Mouse (Mus musculus) testis, adult 2 months (tissue): ENCODE results near the gene Celf5. TPM values are rescaled to one million over a fixed set of nuclear protein-coding genes. Genes with fewer than 3 reads are reported as not detected.

ENCODE experiments used
- H3K27ac ChIP-seq: fragments of 200-500 bp; 2 replicates; pipeline ENCODE4 v1.5.1; 2012; ENCODE audit warnings: low read depth, low read length; ENCODE audit not compliant: control insufficient read depth, insufficient read depth
- H3K27me3 ChIP-seq: fragments of 200-500 bp; 2 replicates; pipeline ENCODE4 v1.6.1; 2012; ENCODE audit warnings: mild to moderate bottlenecking, low read length, moderate library complexity; ENCODE audit not compliant: control insufficient read depth, insufficient read depth
- H3K36me3 ChIP-seq: fragments of 200-500 bp; 2 replicates; pipeline ENCODE4 v1.6.1; 2012; ENCODE audit warnings: mild to moderate bottlenecking, low read length; ENCODE audit not compliant: control insufficient read depth, insufficient read depth
- H3K4me1 ChIP-seq: fragments of 200-500 bp; 2 replicates; pipeline ENCODE4 v1.6.1; 2012; ENCODE audit warnings: low read length; ENCODE audit not compliant: control insufficient read depth, insufficient read depth
- H3K4me3 ChIP-seq: fragments of 200-500 bp; 2 replicates; pipeline ENCODE4 v1.5.1; 2012; ENCODE audit warnings: low read depth, mild to moderate bottlenecking, low read length, moderate library complexity, mixed read lengths; ENCODE audit not compliant: control insufficient read depth
- CTCF ChIP-seq: fragments of 200-500 bp; IDR thresholded peaks from 2 replicates; pipeline ENCODE4 v1.5.1; 2012; ENCODE audit warnings: low read depth, mild to moderate bottlenecking, inconsistent platforms, low read length, moderate library complexity; ENCODE audit not compliant: control insufficient read depth, insufficient read depth, insufficient replicate concordance
- POLR2A ChIP-seq: fragments of 200-500 bp; IDR thresholded peaks from 2 replicates; pipeline ENCODE4 v1.6.1; 2012; ENCODE audit warnings: low read depth, mild to moderate bottlenecking, inconsistent platforms, low read length, moderate library complexity; ENCODE audit not compliant: control insufficient read depth
- polyA plus RNA-seq: library from polyadenylated mRNA; depleted of rRNA; stranded (reverse); fragments of >200 nt; gene quantifications from 2 replicates; pipeline ENCODE4 v1.2.3, GENCODE M21; 2012

The Celf5 gene
- polyA plus RNA-seq, 1 experiment = 163 TPM

DNA sequence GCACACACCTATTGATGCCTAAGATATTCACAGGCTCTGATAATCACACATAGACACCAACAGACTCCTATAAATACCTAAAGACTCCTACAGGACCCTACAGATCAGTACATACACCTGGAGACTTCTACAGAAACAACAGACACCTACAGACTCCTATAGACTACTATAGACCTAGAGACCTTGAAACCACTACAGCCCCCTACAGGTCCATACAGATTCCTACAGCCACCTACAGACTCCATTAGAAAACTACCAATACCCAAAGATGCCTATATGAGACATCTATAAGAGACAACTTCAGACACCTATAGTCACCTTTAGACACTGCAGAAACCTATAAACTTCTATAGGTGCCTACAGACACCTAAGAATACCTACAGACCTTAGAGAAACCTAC, 41.5 kb downstream of the Celf5 start:
- no peaks in the 10 kb centered on the region for H3K27me3 ChIP-seq
- no peak for TF ChIP-seq CTCF
- TF ChIP-seq POLR2A = no peak
- H3K4me3 ChIP-seq = no peak overlapping the region
- H3K36me3 ChIP-seq = no peaks in the 10 kb centered on the region
- H3K27ac ChIP-seq = no peak overlapping the region
- no peaks in the 10 kb centered on the region for H3K4me1 ChIP-seq

DNA sequence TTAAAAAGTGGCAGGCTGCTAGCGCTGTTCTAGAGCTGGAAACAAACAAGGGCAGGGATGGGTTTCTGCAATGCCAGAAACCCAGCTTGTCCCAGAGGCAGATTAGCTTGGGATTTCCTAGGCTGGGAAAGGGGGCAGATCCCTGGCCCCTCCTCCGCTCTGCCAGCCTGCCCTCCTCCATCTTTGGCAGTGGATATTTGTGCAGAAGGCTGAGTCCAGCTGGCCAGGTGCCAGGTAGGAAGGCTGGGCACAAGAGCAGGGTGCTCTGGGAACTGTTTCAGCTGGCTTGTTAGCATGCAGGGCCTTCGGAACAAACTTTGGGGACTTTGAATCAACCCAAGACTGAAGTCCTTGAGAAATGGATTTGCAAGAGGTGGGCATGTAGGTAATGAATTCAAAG, 47.1 kb downstream of the Celf5 start:
- H3K4me1 ChIP-seq = peaks cover 33% of the 10 kb centered on the region
- H3K27ac ChIP-seq = no peak overlapping the region; the same call in 1 of the 2 replicates
- no peaks in the 10 kb centered on the region for H3K27me3 ChIP-seq
- TF ChIP-seq CTCF = no peak
- no peak for TF ChIP-seq POLR2A
- H3K36me3 ChIP-seq = no peaks in the 10 kb centered on the region
- no peak overlapping the region for H3K4me3 ChIP-seq

DNA sequence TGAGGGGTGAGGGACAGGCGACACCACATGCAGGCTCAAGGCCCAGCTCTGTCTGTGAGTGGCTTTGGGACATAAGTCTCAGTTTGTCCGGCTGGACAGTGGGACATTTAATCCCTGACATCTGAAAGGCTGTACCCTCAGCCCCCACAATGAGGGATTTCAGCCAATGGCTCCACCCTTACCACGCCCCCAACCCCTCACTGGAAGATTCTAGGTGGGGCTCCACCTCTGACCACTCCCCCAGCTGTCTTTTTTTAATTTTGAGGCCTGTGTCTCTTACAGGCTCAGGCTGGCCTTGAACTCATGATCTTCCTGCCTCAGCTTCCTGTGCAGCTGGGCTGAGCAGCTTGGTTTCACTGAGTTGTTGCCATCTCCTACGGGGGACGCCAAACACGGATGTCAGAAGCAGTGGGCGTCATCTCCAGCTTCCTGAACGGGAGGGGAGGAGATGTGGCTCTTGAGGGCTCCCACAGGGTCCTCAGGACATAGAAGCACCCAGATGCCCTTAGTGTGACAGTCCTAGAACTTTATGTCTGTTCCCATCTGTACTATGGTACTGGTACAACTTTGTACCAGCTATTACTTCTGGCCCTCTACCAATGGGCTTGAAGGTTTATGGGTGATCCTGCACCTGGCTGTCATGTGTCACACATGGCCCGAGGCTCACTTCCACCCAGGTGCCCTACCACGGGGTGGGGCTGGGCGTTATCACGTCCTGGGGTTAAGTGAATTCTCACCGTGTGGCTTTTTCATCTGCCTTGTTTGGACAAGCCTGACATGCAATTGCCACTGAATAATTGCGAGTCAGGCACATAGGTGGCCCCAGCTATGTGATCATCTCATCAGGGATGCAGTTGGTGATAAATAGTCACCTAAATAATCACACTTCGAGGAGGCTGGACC, 47.9 kb downstream of the Celf5 start:
- H3K27ac ChIP-seq = peak overlapping the region; percentile 79
- TF ChIP-seq CTCF (no peak), POLR2A (no peak)
- no peaks in the 10 kb centered on the region for H3K36me3 ChIP-seq
- no peaks in the 10 kb centered on the region for H3K27me3 ChIP-seq
- H3K4me1 ChIP-seq = peaks cover 34% of the 10 kb centered on the region
- no peak overlapping the region for H3K4me3 ChIP-seq

DNA sequence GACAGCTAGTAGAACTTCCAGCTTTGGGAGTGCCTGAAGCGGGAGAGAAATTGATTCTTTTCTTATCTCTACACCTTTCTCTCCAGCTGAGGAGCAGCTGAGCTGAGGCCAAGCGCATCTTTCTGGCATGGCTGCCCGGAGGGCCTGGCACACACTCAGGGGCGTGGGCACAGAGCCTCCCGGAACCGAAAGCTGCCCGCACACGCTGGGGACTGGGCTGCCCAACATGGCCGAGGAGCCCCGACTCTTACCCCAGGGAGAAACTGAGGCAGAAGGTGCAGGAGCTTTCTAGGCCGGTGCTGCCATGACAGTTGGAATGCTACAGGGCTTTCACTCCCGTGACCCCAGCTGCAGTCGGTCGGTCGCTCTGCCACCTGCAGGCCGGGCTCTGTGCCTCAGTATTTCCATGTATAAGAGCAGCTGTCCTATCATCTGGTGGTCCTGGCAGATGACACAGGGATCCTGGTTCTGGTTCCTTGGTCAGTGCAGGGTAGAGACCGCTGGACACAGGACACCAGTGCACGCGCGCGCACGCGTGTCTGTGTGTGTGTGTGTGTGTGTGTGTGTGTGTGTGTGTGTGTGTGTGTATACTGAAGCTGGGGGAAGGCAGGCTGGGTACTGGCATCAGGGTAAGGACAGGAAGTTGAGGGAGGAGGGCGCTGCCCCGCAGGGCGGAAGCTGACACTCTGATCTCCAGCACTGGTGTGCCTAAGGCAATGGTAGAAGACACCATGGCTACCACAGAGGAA, 48.8 kb downstream of the Celf5 start:
- Histone ChIP-seq H3K27ac (peak overlapping the region; percentile 79), H3K4me3 (no peak overlapping the region; the same call in 1 of the 2 replicates), H3K36me3 (no peaks in the 10 kb centered on the region), H3K27me3 (no peaks in the 10 kb centered on the region), H3K4me1 (peaks cover 35% of the 10 kb centered on the region)
- TF ChIP-seq CTCF (no peak), POLR2A (no peak)

DNA sequence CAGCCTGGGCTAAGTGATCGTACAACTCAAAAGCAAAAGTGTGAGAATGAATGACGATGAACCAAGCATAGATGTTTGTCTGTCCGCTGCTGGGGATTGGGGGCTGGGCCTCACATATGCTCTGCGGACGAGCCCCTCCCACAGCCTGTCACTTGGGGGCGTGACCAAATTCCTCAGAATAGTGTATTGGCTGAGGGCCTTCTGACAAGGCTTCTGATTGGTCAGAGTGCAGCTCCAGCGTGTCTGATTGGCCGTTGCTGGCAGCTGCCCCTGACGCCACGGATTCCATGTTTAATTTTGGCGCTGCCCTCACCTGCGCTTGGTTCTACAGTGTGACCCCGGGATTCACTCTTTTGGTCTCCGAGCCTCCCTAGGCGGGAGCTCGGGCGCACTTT, 49.6 kb downstream of the Celf5 start:
- peak overlapping the region; percentile 46 for H3K4me3 ChIP-seq
- peak overlapping the region; percentile 79 for H3K27ac ChIP-seq
- H3K4me1 ChIP-seq = peaks cover 35% of the 10 kb centered on the region
- no peaks in the 10 kb centered on the region for H3K27me3 ChIP-seq
- H3K36me3 ChIP-seq = no peaks in the 10 kb centered on the region
- TF ChIP-seq POLR2A (no peak), CTCF (no peak)

DNA sequence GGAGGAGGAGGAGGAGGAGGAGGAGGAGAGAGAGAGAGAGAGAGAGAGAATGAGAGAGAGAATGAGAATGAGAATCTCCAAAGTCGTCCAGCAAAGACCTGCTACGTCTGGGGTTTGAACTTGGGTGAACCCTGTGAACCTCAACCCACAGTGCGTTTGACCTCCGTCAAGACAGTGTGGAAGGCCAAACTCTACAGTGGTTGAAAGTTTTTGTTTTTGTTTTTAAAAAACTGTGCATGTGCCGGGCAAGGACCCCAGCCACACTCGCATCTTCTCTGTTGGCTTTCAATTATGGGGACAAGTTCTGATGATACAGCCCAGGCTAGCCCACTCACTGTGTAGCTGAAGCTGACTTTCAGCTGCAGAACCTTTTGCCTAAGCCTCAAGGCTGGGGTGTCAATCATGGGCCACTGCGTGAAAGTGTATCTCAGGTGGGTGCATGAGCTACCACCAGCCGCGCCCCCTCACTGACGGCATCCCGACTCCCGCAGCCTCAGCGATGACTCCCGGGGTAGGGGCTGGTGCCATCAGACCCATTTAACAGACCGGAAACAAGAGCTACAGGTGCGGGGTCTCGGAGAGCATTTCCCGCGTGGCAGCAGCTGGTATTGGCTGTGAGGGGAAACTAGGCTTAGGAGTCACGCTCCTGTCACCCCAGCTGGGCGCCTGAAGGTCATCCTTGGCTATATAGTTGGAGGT, 50.2 kb downstream of the Celf5 start:
- peaks cover 37% of the 10 kb centered on the region for H3K4me1 ChIP-seq
- H3K27ac ChIP-seq = peak overlapping the region; percentile 10; the same call in 1 of the 2 replicates
- H3K4me3 ChIP-seq = peak overlapping the region; percentile 28
- H3K36me3 ChIP-seq = no peaks in the 10 kb centered on the region
- no peaks in the 10 kb centered on the region for H3K27me3 ChIP-seq
- TF ChIP-seq CTCF (no peak), POLR2A (no peak)
